Mouse (Mus musculus) olfactory bulb, adult 2 months (tissue): ENCODE results near the gene Ptk6. TPM values are rescaled to one million over a fixed set of nuclear protein-coding genes. Genes with fewer than 3 reads are reported as not detected.

Experiments
- H3K27ac ChIP-seq: fragments of 200-500 bp; 2 replicates; pipeline ENCODE4 v1.5.1; 2012; ENCODE audit warnings: low read depth, low read length; ENCODE audit not compliant: insufficient read depth
- H3K4me1 ChIP-seq: fragments of 200-500 bp; 2 replicates; pipeline ENCODE4 v1.6.1; 2012; ENCODE audit warnings: low read length; ENCODE audit not compliant: control insufficient read depth, insufficient read depth
- H3K4me3 ChIP-seq: fragments of 200-500 bp; 2 replicates; pipeline ENCODE4 v1.5.1; 2012; ENCODE audit warnings: mild to moderate bottlenecking, low read depth, low read length, moderate library complexity; ENCODE audit not compliant: insufficient read depth
- CTCF ChIP-seq: fragments of 200-500 bp; IDR thresholded peaks from 2 replicates; pipeline ENCODE4 v1.5.1; 2012; ENCODE audit warnings: low read depth, mild to moderate bottlenecking, low read length, moderate library complexity; ENCODE audit not compliant: insufficient read depth
- POLR2A ChIP-seq: fragments of 200-500 bp; IDR thresholded peaks from 2 replicates; pipeline ENCODE4 v1.6.1; 2012; ENCODE audit warnings: mild to moderate bottlenecking, low read depth, low read length, moderate library complexity; ENCODE audit not compliant: insufficient read depth
- WGBS: fragments of 180-500 bp; shearing (Covaris S2); methylation state at CpG from one replicate; pipeline ENCODE4 v1.1.7; 2018; 5-methylcytosine and 5-hydroxymethylcytosine counted together
- polyA plus RNA-seq: library from polyadenylated mRNA; stranded (reverse); fragments of >200 nt; gene quantifications from 2 replicates; pipeline ENCODE4 v1.2.4, GENCODE M21; 2012; ENCODE audit warnings: low replicate concordance; ENCODE audit not compliant: missing spikeins, insufficient read depth, insufficient read length

Gene Ptk6
- polyA plus RNA-seq, 1 experiment: not detected

- no peak for TF ChIP-seq CTCF
- no peak for TF ChIP-seq POLR2A
- no peak overlapping the region for H3K27ac ChIP-seq
- H3K4me1 ChIP-seq: peaks cover 12% of the 10 kb centered on the region
- H3K4me3 ChIP-seq: no peak overlapping the region
- 76% methylated on average over 2 of the region's 2 CpGs for WGBS
Measured at GRCm38 (mm10) chr2:181238861-181239260, 36.3 kb upstream of the Ptk6 start.

- H3K4me3 ChIP-seq: no peak overlapping the region
- WGBS: 74% methylated on average over 10 of the region's 10 CpGs
- peaks cover 12% of the 10 kb centered on the region for H3K4me1 ChIP-seq
- TF ChIP-seq CTCF (no peak), POLR2A (no peak)
- no peak overlapping the region for H3K27ac ChIP-seq
Measured at GRCm38 (mm10) chr2:181238091-181238610, 35.6 kb upstream of the Ptk6 start.

GRCm38 (mm10) chr2:181237251-181238014 lies 34.8 kb upstream of the Ptk6 start:
- H3K27ac ChIP-seq: no peak overlapping the region
- H3K4me1 ChIP-seq: peaks cover 12% of the 10 kb centered on the region
- WGBS: 94% methylated on average over 17 of the region's 17 CpGs
- H3K4me3 ChIP-seq: no peak overlapping the region
- TF ChIP-seq CTCF (no peak), POLR2A (no peak)

- 88% methylated on average over 23 of the region's 23 CpGs for WGBS
- Histone ChIP-seq H3K4me1 (peaks cover 8% of the 10 kb centered on the region; the same call in 1 of the 2 replicates), H3K4me3 (no peak overlapping the region), H3K27ac (no peak overlapping the region)
- TF ChIP-seq CTCF (no peak), POLR2A (no peak)
Measured at GRCm38 (mm10) chr2:181235681-181236566, 33.3 kb upstream of the Ptk6 start.

GRCm38 (mm10) chr2:181234680-181235079 lies 32.1 kb upstream of the Ptk6 start:
- no peak for TF ChIP-seq CTCF
- TF ChIP-seq POLR2A: no peak
- Histone ChIP-seq H3K4me3 (no peak overlapping the region), H3K4me1 (peaks cover 6% of the 10 kb centered on the region; the same call in 1 of the 2 replicates), H3K27ac (no peak overlapping the region)
- whole genome bisulfite sequencing: 95% methylated on average over 11 of the region's 11 CpGs

GRCm38 (mm10) chr2:181233443-181233842 lies 30.9 kb upstream of the Ptk6 start:
- Histone ChIP-seq H3K4me1 (no peaks in the 10 kb centered on the region), H3K27ac (no peak overlapping the region), H3K4me3 (no peak overlapping the region)
- WGBS: 94% methylated on average over 15 of the region's 15 CpGs
- TF ChIP-seq CTCF: no peak
- TF ChIP-seq POLR2A: no peak

- TF ChIP-seq CTCF (no peak), POLR2A (no peak)
- no peaks in the 10 kb centered on the region for H3K4me1 ChIP-seq
- no peak overlapping the region for H3K4me3 ChIP-seq
- WGBS: 72% methylated on average over 20 of the region's 20 CpGs
- H3K27ac ChIP-seq: no peak overlapping the region
Measured at GRCm38 (mm10) chr2:181231171-181231570, 28.6 kb upstream of the Ptk6 start.

GRCm38 (mm10) chr2:181228335-181228734 lies 25.7 kb upstream of the Ptk6 start:
- H3K27ac ChIP-seq: no peak overlapping the region
- TF ChIP-seq CTCF (no peak), POLR2A (no peak)
- H3K4me1 ChIP-seq: no peaks in the 10 kb centered on the region
- WGBS: 88% methylated on average over 1 of the region's 1 CpGs
- H3K4me3 ChIP-seq: no peak overlapping the region

- no peaks in the 10 kb centered on the region for H3K4me1 ChIP-seq
- TF ChIP-seq POLR2A (no peak), CTCF (no peak)
- WGBS: 88% methylated on average over 3 of the region's 3 CpGs
- H3K27ac ChIP-seq: no peak overlapping the region
- H3K4me3 ChIP-seq: no peak overlapping the region
Measured at GRCm38 (mm10) chr2:181227122-181227521, 24.5 kb upstream of the Ptk6 start.
